8 mouse cellular contexts compared by ENCODE assay signal in genomic region chrX:167209828-167210227, GRCm38 (mm10). TPM values are rescaled to one million over a fixed set of nuclear protein-coding genes. Genes with fewer than 3 reads are reported as not detected.
A peak's percentile ranks its signal among the peaks of the same experiment; 100 is the strongest.
DNase-seq lines count a peak whose midpoint lies in the region; ATAC-seq and TF ChIP-seq lines count a peak whose summit lies in the region.

No protein-coding gene starts in this region.

- 45% methylated on average over 8 of the region's 8 CpGs for WGBS in limb, embryonic 14.5 days
- WGBS in stomach, embryonic 14.5 days: 65% methylated on average over 8 of the region's 8 CpGs

- peak overlapping the region; percentile 49 for H3K4me2 ChIP-seq in limb, embryonic 14.5 days (replicated peaks; ENCODE audit: low read depth, low read length, severe bottlenecking)
- peak overlapping the region; percentile 49 for H3K4me2 ChIP-seq in stomach, embryonic 14.5 days (replicated peaks; ENCODE audit: low read depth, low read length)

- H3K4me1 ChIP-seq in testis, adult 2 months (ENCODE audit: control insufficient read depth, insufficient read depth, low read length): peaks cover 3% of the 10 kb centered on the region; the same call in 1 of the 2 replicates
- no peaks in the 10 kb centered on the region for H3K4me1 ChIP-seq in limb, embryonic 14.5 days (ENCODE audit: control insufficient read depth, insufficient read depth, low read length)
- no peaks in the 10 kb centered on the region for H3K4me1 ChIP-seq in stomach, embryonic 14.5 days (ENCODE audit: control insufficient read depth, insufficient read depth, low read length)

- peak overlapping the region; percentile 32 for H3K27ac ChIP-seq in testis, adult 2 months (ENCODE audit: control insufficient read depth, insufficient read depth, low read depth, low read length)
- no peak overlapping the region for H3K27ac ChIP-seq in limb, embryonic 14.5 days (replicated peaks; ENCODE audit: low read depth, low read length)
- H3K27ac ChIP-seq in stomach, embryonic 14.5 days (ENCODE audit: low read length): peak overlapping the region; percentile 94; the same call in 1 of the 2 replicates

- TF ChIP-seq POLR2A in testis, adult 2 months (IDR thresholded peaks at IDR 0.05; ENCODE audit: control insufficient read depth, low read depth, low read length): no peak
- TF ChIP-seq POLR2A in limb, embryonic 14.5 days (IDR thresholded peaks at IDR 0.05; ENCODE audit: borderline replicate concordance, extremely low read depth, insufficient read depth, insufficient read length): no peak

- peak; percentile 59 for DNase-seq in CD4-positive, CD25-positive, alpha-beta regulatory T cell, adult 2 months (ENCODE audit: low read depth, low spot score)
- DNase-seq in testis, postnatal 14 days (ENCODE audit: low spot score): no peak
- DNase-seq in limb, embryonic 14.5 days (ENCODE audit: low spot score): no peak
- no peak for DNase-seq in embryo, embryonic 10 days (ENCODE audit: low spot score)
- DNase-seq in ovary, postnatal 36 days (ENCODE audit: low spot score): no peak

- H3K36me3 ChIP-seq in testis, adult 2 months (ENCODE audit: control insufficient read depth, insufficient read depth, low read length): no peaks in the 10 kb centered on the region
- peaks cover 7% of the 10 kb centered on the region; the same call in 1 of the 2 replicates for H3K36me3 ChIP-seq in limb, embryonic 14.5 days (ENCODE audit: control insufficient read depth, insufficient read depth, low read length)
- H3K36me3 ChIP-seq in stomach, embryonic 14.5 days (ENCODE audit: control insufficient read depth, insufficient read depth, low read length): peaks cover 4% of the 10 kb centered on the region; the same call in 1 of the 2 replicates

- H3K4me3 ChIP-seq in testis, adult 2 months (ENCODE audit: control insufficient read depth, low read depth, low read length): peak overlapping the region; percentile 48
- H3K4me3 ChIP-seq in limb, embryonic 14.5 days (replicated peaks; ENCODE audit: low read length): peak overlapping the region; percentile 52
- H3K4me3 ChIP-seq in stomach, embryonic 14.5 days (ENCODE audit: low read depth, low read length): peak overlapping the region; percentile 51

- no peaks in the 10 kb centered on the region for H3K27me3 ChIP-seq in testis, adult 2 months (ENCODE audit: control insufficient read depth, insufficient read depth, low read length)
- H3K27me3 ChIP-seq in limb, embryonic 14.5 days (ENCODE audit: control insufficient read depth, insufficient read depth, low read length): peaks cover 15% of the 10 kb centered on the region; the same call in 1 of the 2 replicates
- no peaks in the 10 kb centered on the region for H3K27me3 ChIP-seq in stomach, embryonic 14.5 days (ENCODE audit: control insufficient read depth, insufficient read depth, low read length)

- no peak overlapping the region for H3K9ac ChIP-seq in limb, embryonic 14.5 days (ENCODE audit: low read depth, low read length, severe bottlenecking)
- H3K9ac ChIP-seq in stomach, embryonic 14.5 days (replicated peaks; ENCODE audit: low read depth, low read length): 0 out of 2 replicates have a peak overlapping the region, but pooled peaks have one; percentile 10

- no peak for TF ChIP-seq CTCF in testis, adult 2 months (IDR thresholded peaks at IDR 0.05; ENCODE audit: control insufficient read depth, insufficient read depth, insufficient replicate concordance, low read depth, low read length)

- ATAC-seq in CD4-positive, CD25-positive, alpha-beta regulatory T cell, adult 4 months: no peak
- no peak for ATAC-seq in limb, embryonic 14.5 days (ENCODE audit: low FRiP score, low read depth)
- ATAC-seq in stomach, embryonic 14.5 days (ENCODE audit: insufficient number of reproducible peaks, insufficient read depth, low FRiP score, low read depth): no peak

- no peaks in the 10 kb centered on the region for H3K9me3 ChIP-seq in limb, embryonic 14.5 days (ENCODE audit: control insufficient read depth, low read length)
- H3K9me3 ChIP-seq in stomach, embryonic 14.5 days (ENCODE audit: control insufficient read depth, low read depth, low read length): no peaks in the 10 kb centered on the region

RNA-seq across cellular contexts. Expression of gene Tmsb4x, which starts 0.7 kb away (rescaled TPM):
- over 10,000 TPM; 10,426 to 12,113 TPM for polyA plus RNA-seq in CD4-positive, CD25-positive, alpha-beta regulatory T cell, adult 4 months (2017; shearing (Covaris generic))
- polyA plus RNA-seq in testis, adult 2 months (2012; rRNA removed): 60.8 and 64.0 TPM in 2 replicates
- 823 and 1,445 TPM in 2 replicates for polyA plus RNA-seq in limb, embryonic 14.5 days (2012; rRNA removed)
- 2,522 and 2,721 TPM in 2 replicates for polyA plus RNA-seq in limb, embryonic 14.5 days (2014; fragmentation: Nextera tagmentation; extraction: Ambion mirVana)
- 5,407 TPM in 2 replicates for polyA plus RNA-seq in stomach, embryonic 14.5 days (2014; fragmentation: Nextera tagmentation; extraction: Ambion mirVana)

RNA-seq across cellular contexts. Expression of gene Tlr8, which starts 54.3 kb away (rescaled TPM):
- polyA plus RNA-seq in CD4-positive, CD25-positive, alpha-beta regulatory T cell, adult 4 months (2017; shearing (Covaris generic)): under 1 TPM in 1 of 2 experiments, not detected in 1; 0.13 TPM
- polyA plus RNA-seq in testis, adult 2 months (2012; rRNA removed): 0.14 and 0.34 TPM in 2 replicates
- 0.57 and 0.83 TPM in 2 replicates for polyA plus RNA-seq in limb, embryonic 14.5 days (2012; rRNA removed)
- polyA plus RNA-seq in limb, embryonic 14.5 days (2014; fragmentation: Nextera tagmentation; extraction: Ambion mirVana): 0.67 and 1.2 TPM in 2 replicates
- polyA plus RNA-seq in stomach, embryonic 14.5 days (2014; fragmentation: Nextera tagmentation; extraction: Ambion mirVana): 0.20 and 0.62 TPM in 2 replicates

Comparison
In these comparisons a context has a peak if more than half of its experiments do, and no peak if none do; other contexts are left out.
1. RNA of gene Tmsb4x, which starts 0.7 kb away (polyA plus RNA-seq): 10,426 to 12,113 TPM in CD4-positive, CD25-positive, alpha-beta regulatory T cell, adult 4 months, 5,407 TPM in stomach, embryonic 14.5 days and 823 to 2,721 TPM in limb, embryonic 14.5 days; 60.8 to 64.0 TPM in testis, adult 2 months; every median in the first group is over 10 times any median in the second.
2. Peak in every context shown above with its lines, with median percentiles within 50 percentile points of each other: H3K4me3 ChIP-seq.